Mouse (Mus musculus) liver, postnatal 0 days (tissue): ENCODE results near the gene Dlg5.

Experiments
- CTCF ChIP-seq: sonication (generic); IDR thresholded peaks from 2 replicates; pipeline ENCODE4 v1.5.1; 2016; ENCODE audit warnings: antibody characterized with exemption, low read depth
- EP300 ChIP-seq: IDR thresholded peaks from 2 replicates; pipeline ENCODE4 v1.6.1; 2016; ENCODE audit warnings: antibody characterized with exemption, low read depth, mild to moderate bottlenecking

GRCm38 (mm10) chr14:24249926-24250325, 4.2 kb upstream of the Dlg5 start:
- TF ChIP-seq CTCF (no peak), EP300 (no peak)
